Mouse (Mus musculus) forebrain, embryonic 13.5 days (tissue): ENCODE measurements around the gene Tmem229b. TPM values are rescaled to one million over a fixed set of nuclear protein-coding genes. Genes with fewer than 3 reads are reported as not detected.
A peak's percentile ranks its signal among the peaks of the same experiment; 100 is the strongest.

ENCODE experiments used
- ATAC-seq: fragments of 200-750 bp; cut with Nextera tagmentation; 2 replicates; pipeline ENCODE4 v1.8.0; 2017
- H3K27ac ChIP-seq: fragments of 300-500 bp; sonication (generic); 2 replicates; pipeline ENCODE4 v1.5.1; 2015; ENCODE audit warnings: inconsistent platforms, mild to moderate bottlenecking, moderate library complexity
- H3K27me3 ChIP-seq: fragments of 300-500 bp; sonication (generic); 2 replicates; pipeline ENCODE4 v1.6.1; 2015; ENCODE audit warnings: mild to moderate bottlenecking, inconsistent platforms
- H3K36me3 ChIP-seq: fragments of 300-500 bp; sonication (generic); 2 replicates; pipeline ENCODE4 v1.6.1; 2015; ENCODE audit warnings: mild to moderate bottlenecking, inconsistent platforms; ENCODE audit not compliant: poor library complexity, severe bottlenecking
- H3K4me1 ChIP-seq: fragments of 300-500 bp; sonication (generic); 2 replicates; pipeline ENCODE4 v1.6.1; 2015; ENCODE audit warnings: inconsistent platforms
- H3K4me2 ChIP-seq: fragments of 300-500 bp; sonication (generic); 2 replicates; pipeline ENCODE4 v1.6.1; 2015; ENCODE audit warnings: inconsistent platforms, mild to moderate bottlenecking, moderate library complexity
- H3K4me3 ChIP-seq: fragments of 300-500 bp; sonication (generic); 2 replicates; pipeline ENCODE4 v1.5.1; 2015; ENCODE audit warnings: mild to moderate bottlenecking, inconsistent platforms
- H3K9ac ChIP-seq: fragments of 300-500 bp; sonication (generic); 2 replicates; pipeline ENCODE4 v1.6.1; 2015; ENCODE audit warnings: mild to moderate bottlenecking, inconsistent platforms
- H3K9me3 ChIP-seq: fragments of 300-500 bp; sonication (generic); replicated peaks from 2 replicates; pipeline ENCODE4 v1.6.1; 2016; ENCODE audit warnings: inconsistent platforms
- WGBS: fragments of 180-500 bp; shearing (Covaris S2); methylation state at CpG from one replicate; pipeline ENCODE4 v1.1.7; 2015; 5-methylcytosine and 5-hydroxymethylcytosine counted together
- polyA plus RNA-seq: library from polyadenylated mRNA; unstranded; fragments of >200 nt; fragmentation: Nextera tagmentation; extraction: Ambion mirVana; gene quantifications from 2 replicates; pipeline ENCODE4 v1.2.1, GENCODE M21; 2015

Gene Tmem229b
- polyA plus RNA-seq, result 25.3 and 29.1 TPM in 2 replicates

DNA sequence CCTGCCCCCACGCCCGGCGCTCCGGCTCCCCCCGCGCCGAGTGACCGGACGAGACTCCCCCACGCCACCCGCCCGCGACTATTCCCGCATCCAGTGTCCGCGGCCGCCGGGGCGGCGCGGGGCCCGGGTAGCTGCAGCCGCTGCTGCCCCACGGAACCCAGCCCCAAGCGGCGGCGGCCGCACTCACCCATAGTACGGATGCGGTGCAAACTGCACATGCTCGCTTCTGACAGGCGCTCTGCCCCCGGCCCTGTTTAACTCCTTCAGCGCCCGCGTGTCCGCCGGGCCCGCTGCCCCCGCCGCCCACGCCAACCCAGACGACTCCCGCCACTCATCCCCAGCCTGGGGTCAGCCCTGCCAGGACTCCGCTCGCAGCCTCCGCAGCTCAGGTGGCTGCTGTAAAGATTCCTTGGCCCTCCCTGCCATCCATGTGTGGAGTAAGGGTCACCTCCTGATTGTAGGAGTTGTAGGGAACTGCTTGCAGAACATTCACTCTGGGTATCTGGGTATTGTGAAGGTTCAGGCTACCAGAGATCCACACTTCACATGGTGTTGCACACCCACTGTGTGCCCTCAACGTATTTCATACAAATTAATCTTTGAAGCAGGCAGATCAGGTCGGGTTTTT is at the start of gene Tmem229b:
TSS of gene Tmem229b (minus strand) at position 502 of the 628 bp plus-strand sequence.
- Histone ChIP-seq H3K9me3 (no peaks in the 10 kb centered on the region), H3K36me3 (no peaks in the 10 kb centered on the region), H3K4me2 (peak within 1 kb of the TSS; percentile 74), H3K27ac (peak within 1 kb of the TSS; percentile 79), H3K4me3 (peak within 1 kb of the TSS; percentile 96), H3K4me1 (peaks cover 19% of the 10 kb centered on the region), H3K9ac (peak within 1 kb of the TSS; percentile 84), H3K27me3 (no peaks in the 10 kb centered on the region)
- WGBS, result under 1% methylated on average over 46 of the region's 49 CpGs
- ATAC-seq, result peak; percentile 95

DNA sequence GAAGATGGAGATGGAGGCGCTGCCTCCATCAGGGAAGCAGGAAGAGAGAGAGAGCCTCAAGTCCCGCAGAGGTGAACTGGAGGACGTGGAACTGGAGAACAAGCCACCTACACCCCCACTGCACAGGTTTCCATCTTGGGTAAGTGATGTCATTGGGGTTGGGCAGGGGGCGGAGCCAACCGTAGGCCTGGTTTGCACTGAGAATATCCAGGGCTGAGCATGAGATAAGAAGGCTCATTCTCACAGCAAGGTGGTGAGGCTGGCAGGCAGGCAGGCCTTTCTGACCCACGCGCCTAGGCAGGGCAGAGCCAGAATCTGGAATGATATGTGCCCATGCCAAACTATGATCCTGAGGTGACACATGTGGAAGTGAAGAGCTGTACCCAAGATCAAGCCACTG is 47.8 kb upstream of the Tmem229b start:
- Histone ChIP-seq H3K4me3 (no peak overlapping the region), H3K9me3 (no peaks in the 10 kb centered on the region), H3K4me2 (no peak overlapping the region), H3K27ac (no peak overlapping the region), H3K4me1 (no peaks in the 10 kb centered on the region), H3K27me3 (no peaks in the 10 kb centered on the region), H3K36me3 (peaks cover 34% of the 10 kb centered on the region), H3K9ac (no peak overlapping the region)
- 94% methylated on average over 7 of the region's 7 CpGs for WGBS
- no peak for ATAC-seq

DNA sequence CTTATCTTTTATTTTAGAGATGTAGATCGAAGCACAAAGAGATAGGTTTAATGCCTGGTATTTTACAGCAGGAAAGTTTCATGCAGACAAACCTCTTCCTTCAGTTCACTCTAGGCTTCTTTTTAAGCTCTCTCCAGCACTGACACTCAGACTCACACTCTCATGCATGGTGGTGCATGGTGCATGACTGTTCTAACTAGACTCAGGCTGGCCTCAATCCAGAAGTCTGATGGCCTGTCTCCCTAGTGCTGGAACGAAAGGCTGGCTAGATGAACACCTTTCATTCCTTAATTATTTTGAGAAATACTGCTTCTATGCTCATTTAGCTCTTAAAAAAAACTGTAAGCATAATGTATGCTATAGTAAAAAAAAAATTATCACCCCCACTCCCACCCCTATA is 44.6 kb upstream of the Tmem229b start:
- ATAC-seq, result no peak
- H3K36me3 ChIP-seq, result peaks cover 36% of the 10 kb centered on the region
- no peak overlapping the region for H3K4me3 ChIP-seq
- H3K4me1 ChIP-seq, result no peaks in the 10 kb centered on the region
- H3K9me3 ChIP-seq, result no peaks in the 10 kb centered on the region
- WGBS, result 75% methylated on average over 2 of the region's 2 CpGs
- H3K27ac ChIP-seq, result no peak overlapping the region
- H3K4me2 ChIP-seq, result no peak overlapping the region
- H3K27me3 ChIP-seq, result no peaks in the 10 kb centered on the region
- no peak overlapping the region for H3K9ac ChIP-seq

DNA sequence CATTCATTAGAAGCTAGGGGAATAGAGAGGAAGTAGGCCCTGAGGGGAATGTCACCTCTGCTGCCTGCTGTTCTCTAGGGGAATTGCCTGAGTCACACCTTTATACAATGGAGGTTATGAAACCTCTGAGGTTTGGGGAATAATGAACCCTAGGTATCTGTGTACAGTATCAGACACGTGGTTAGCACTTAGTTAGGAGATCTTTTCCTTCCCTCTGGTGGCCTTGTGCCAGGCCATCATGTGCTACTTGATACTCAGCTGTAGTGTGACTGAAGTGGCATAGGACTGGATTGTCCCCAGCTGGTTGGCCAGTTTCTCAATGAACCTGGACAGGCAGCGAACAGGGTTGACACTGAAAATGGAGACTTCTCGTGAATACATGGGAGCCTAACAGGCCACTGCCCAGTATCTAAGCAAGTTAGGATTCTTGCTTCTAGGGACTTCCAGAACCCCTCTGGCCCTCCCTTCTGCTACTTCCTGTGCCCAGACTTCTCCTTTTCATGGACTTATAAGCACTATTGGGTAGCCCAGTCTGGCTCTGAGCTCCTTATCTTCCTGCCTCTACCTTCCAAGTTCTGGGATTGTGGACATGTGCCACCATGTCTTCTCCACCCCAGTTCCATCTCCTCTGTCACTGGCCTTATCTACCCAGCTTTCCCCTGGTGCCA is 43.3 kb upstream of the Tmem229b start:
- H3K4me2 ChIP-seq, result no peak overlapping the region
- H3K27ac ChIP-seq, result no peak overlapping the region
- H3K9ac ChIP-seq, result no peak overlapping the region
- no peaks in the 10 kb centered on the region for H3K4me1 ChIP-seq
- H3K9me3 ChIP-seq, result no peaks in the 10 kb centered on the region
- ATAC-seq, result no peak
- WGBS, result 86% methylated on average over 3 of the region's 3 CpGs
- no peak overlapping the region for H3K4me3 ChIP-seq
- no peaks in the 10 kb centered on the region for H3K27me3 ChIP-seq
- peaks cover 35% of the 10 kb centered on the region for H3K36me3 ChIP-seq

DNA sequence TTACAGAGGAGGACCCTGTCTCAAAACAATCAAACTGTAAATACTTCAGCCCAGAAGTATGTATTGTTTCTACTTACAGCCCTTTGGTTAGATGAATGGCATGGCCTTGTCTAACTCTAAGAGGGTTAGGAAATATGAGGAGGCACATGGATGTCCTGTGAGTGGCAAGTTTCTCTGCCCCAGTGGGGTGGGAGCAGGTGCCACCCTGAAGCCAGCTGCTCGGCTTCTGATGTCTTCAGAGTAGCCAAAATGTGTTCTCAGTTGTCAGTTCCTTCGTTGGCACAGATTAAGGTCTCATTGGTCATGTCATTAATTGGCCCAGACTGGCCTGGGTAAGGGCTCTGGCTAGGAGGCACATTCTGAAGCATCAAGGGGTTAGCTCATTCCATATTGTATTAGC is 42.4 kb upstream of the Tmem229b start:
- H3K27ac ChIP-seq, result no peak overlapping the region
- no peaks in the 10 kb centered on the region for H3K4me1 ChIP-seq
- ATAC-seq, result no peak
- H3K9ac ChIP-seq, result no peak overlapping the region
- no peaks in the 10 kb centered on the region for H3K27me3 ChIP-seq
- H3K4me3 ChIP-seq, result no peak overlapping the region
- WGBS, result 84% methylated on average over 2 of the region's 2 CpGs
- peaks cover 34% of the 10 kb centered on the region for H3K36me3 ChIP-seq
- H3K9me3 ChIP-seq, result no peaks in the 10 kb centered on the region
- H3K4me2 ChIP-seq, result no peak overlapping the region

DNA sequence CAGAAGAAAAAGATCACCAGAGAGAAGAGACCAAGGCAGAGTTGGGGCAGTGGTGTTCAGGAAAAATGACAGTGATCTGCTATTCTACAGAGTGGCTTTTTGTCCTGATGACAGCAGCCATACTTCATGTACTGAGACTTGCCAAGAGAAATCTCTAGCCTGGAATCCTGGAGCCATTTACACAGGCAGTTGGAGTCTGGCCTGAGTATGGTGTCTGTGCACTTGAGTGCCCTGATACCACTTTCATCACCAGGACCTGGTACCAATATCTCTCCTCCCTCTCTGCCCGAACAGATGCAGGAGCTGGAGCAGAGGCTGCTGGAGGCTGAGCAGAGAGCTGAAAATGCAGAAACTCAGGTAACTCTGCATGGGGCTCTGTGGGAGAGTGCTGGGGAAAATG is 41.5 kb upstream of the Tmem229b start:
- Histone ChIP-seq H3K36me3 (peaks cover 27% of the 10 kb centered on the region), H3K9ac (no peak overlapping the region), H3K4me1 (no peaks in the 10 kb centered on the region), H3K4me2 (no peak overlapping the region), H3K27ac (no peak overlapping the region), H3K9me3 (no peaks in the 10 kb centered on the region), H3K27me3 (no peaks in the 10 kb centered on the region), H3K4me3 (no peak overlapping the region)
- ATAC-seq, result no peak
- 80% methylated on average over 1 of the region's 1 CpGs for whole genome bisulfite sequencing

DNA sequence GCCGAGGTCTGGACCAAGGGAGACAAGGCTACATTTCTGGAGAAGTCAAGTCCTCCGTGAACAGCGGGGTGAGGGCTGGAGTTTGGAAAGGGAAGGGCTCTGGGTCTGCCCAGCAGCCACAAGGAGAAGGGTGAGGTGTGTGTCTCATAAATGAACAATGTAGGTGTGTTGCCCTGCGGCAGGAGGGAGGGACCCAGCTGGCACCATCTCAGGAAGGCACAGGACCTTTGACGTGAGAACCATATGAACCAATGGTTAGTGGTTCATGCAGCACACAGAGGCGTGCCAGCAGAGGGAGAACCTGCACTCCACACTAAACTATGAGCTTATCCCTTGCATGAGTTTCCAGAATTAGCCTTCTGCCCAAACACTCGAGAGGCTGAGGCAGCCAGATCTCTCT is 39.8 kb upstream of the Tmem229b start:
- no peak for ATAC-seq
- Histone ChIP-seq H3K4me3 (no peak overlapping the region), H3K4me2 (no peak overlapping the region), H3K4me1 (no peaks in the 10 kb centered on the region), H3K27me3 (no peaks in the 10 kb centered on the region), H3K9me3 (no peaks in the 10 kb centered on the region), H3K36me3 (peaks cover 25% of the 10 kb centered on the region), H3K27ac (no peak overlapping the region), H3K9ac (no peak overlapping the region)
- WGBS, result 90% methylated on average over 7 of the region's 7 CpGs

DNA sequence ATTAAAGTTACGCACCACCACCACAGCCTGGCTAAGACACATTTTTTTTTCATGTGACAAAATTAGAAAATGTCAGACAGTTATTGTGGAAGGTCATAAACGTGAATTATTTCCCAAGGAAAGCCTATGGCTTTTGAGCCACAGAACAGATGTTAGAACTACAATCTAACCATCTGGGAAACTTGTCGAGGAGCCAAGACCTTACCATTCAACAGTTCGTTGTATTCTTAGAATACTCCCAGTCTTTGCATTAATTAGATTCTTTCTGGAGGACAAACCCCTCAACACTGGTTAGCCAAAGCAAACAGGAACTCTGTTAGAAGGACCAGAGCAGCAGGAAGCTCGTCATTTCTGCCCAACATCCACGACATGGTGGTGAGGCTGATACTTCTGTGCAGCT is 38.7 kb upstream of the Tmem229b start:
- peaks cover 32% of the 10 kb centered on the region for H3K36me3 ChIP-seq
- no peaks in the 10 kb centered on the region for H3K4me1 ChIP-seq
- no peak overlapping the region for H3K4me2 ChIP-seq
- H3K27ac ChIP-seq, result no peak overlapping the region
- no peak for ATAC-seq
- H3K9me3 ChIP-seq, result no peaks in the 10 kb centered on the region
- no peak overlapping the region for H3K4me3 ChIP-seq
- no peak overlapping the region for H3K9ac ChIP-seq
- no peaks in the 10 kb centered on the region for H3K27me3 ChIP-seq
- 64% methylated on average over 6 of the region's 6 CpGs for WGBS

DNA sequence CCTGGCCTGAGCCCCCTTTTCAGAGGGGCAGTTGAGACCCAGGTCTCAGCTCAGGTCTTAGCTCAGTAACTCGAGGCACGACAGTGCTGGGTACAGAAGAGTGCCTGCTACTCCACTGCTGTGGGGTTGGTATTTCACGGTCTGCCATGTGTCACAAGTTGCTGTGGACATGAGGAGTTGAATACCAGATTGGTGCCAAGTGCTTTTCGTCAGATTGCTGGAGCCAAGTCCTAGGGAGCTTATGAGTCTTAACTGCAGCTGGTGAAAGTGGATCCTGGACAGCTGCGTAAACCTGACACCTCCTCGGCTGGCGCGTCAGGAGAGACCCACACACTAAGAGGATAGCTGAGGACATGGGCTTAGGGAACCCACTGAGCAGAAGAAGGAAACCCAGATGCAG is 37.2 kb upstream of the Tmem229b start:
- WGBS, result 94% methylated on average over 8 of the region's 8 CpGs

DNA sequence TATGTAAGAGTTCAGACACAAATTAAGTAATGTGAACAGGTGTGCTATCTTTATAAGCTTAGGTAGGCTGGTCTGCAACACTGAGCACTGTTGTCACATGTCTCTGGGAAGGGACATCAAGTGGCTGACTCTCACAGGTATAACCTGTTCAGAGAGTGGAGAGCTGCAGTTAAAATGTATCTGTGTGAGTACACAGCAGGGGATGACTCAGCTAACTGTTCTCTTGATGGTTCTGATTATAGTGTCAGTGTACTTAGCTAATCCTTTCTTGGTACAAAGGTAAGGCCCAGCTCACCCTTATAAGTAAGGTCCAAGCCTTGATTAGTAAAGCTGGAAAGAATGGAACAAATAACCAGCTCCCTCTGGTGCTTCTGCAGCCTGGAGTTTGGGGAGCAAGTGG is 34.0 kb upstream of the Tmem229b start:
- H3K4me2 ChIP-seq, result no peak overlapping the region
- H3K4me3 ChIP-seq, result no peak overlapping the region
- H3K9me3 ChIP-seq, result no peaks in the 10 kb centered on the region
- H3K27ac ChIP-seq, result no peak overlapping the region
- H3K9ac ChIP-seq, result no peak overlapping the region
- ATAC-seq, result no peak
- H3K4me1 ChIP-seq, result no peaks in the 10 kb centered on the region
- H3K36me3 ChIP-seq, result peaks cover 23% of the 10 kb centered on the region
- H3K27me3 ChIP-seq, result no peaks in the 10 kb centered on the region

More for the DNA sequence above, 37.2 kb upstream of the Tmem229b start:
- no peaks in the 10 kb centered on the region for H3K9me3 ChIP-seq
- peaks cover 30% of the 10 kb centered on the region for H3K36me3 ChIP-seq
- no peak overlapping the region for H3K4me3 ChIP-seq
- no peak for ATAC-seq
- H3K27ac ChIP-seq, result no peak overlapping the region
- H3K4me2 ChIP-seq, result no peak overlapping the region
- no peaks in the 10 kb centered on the region for H3K4me1 ChIP-seq
- no peak overlapping the region for H3K9ac ChIP-seq
- H3K27me3 ChIP-seq, result no peaks in the 10 kb centered on the region

DNA sequence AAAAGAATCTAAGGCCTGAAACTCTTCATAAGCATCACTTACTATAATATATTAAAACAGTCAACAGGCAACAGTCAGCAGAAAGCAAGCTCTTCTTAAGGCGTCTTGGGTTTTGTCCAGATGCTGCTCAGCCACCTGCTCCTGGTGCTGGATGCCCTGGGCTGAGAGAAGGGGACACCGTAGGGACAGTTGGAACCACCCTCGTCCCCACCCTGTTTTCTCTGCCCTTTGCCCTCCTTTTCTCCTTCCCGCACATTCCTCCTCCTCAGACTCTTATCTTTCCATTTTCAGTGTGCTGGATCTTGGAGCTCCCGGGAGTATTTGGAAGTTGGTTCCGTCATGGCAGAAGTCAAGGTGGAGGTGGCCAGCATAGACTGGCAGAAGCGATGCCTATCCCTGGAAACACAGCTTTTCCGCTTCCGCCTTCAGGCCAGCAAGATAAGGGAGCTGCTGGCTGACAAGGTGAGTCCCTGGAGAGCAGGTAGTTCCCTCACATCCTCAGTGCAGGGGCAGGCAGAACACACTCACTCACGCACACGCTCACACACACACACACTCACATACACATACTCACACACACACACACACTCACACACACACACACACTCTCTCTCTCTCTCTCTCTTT is 32.9 kb upstream of the Tmem229b start:
- H3K4me2 ChIP-seq, result no peak overlapping the region
- WGBS, result 91% methylated on average over 11 of the region's 11 CpGs
- no peaks in the 10 kb centered on the region for H3K9me3 ChIP-seq
- peaks cover 17% of the 10 kb centered on the region for H3K36me3 ChIP-seq
- no peak overlapping the region for H3K4me3 ChIP-seq
- H3K27ac ChIP-seq, result no peak overlapping the region
- H3K4me1 ChIP-seq, result no peaks in the 10 kb centered on the region
- no peak for ATAC-seq
- no peak overlapping the region for H3K9ac ChIP-seq
- H3K27me3 ChIP-seq, result no peaks in the 10 kb centered on the region

DNA sequence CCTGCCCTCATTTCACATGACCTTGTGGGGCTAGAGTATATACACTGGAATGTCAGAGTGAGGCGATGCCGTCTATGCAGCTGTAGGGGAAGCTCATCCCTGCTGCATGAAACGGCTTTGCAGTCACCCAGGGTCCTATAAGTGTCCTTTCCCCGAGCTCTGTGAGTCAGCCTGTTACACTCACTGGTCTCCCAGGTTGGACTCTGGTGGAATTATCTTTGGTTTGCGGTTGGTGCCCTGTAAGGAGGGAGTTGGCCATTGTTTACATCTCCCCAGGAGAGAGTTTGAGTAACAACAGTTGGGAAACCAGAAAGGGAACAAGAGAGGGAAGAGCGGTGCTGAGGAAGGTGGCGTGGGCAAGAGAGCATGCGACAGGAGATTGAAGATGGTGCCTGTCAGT is 32.3 kb upstream of the Tmem229b start:
- no peak overlapping the region for H3K4me3 ChIP-seq
- 76% methylated on average over 8 of the region's 8 CpGs for WGBS
- no peak overlapping the region for H3K9ac ChIP-seq
- no peak for ATAC-seq
- no peak overlapping the region for H3K4me2 ChIP-seq
- no peaks in the 10 kb centered on the region for H3K4me1 ChIP-seq
- H3K36me3 ChIP-seq, result 0 out of 2 replicates have a peak, but pooled peaks cover 12% of the 10 kb centered on the region
- H3K27me3 ChIP-seq, result no peaks in the 10 kb centered on the region
- H3K9me3 ChIP-seq, result no peaks in the 10 kb centered on the region
- no peak overlapping the region for H3K27ac ChIP-seq
